Mouse (Mus musculus) olfactory bulb, adult 2 months (tissue): ENCODE measurements at regions not wholly inside any gene's neighbourhood (a gene's known extent, or its start where the extent isn't known, plus 50 kb on each side); places are given as distances from the start of the nearest gene placed in this dataset.

Experiments used
- CTCF ChIP-seq: fragments of 200-500 bp; IDR thresholded peaks from 2 replicates; pipeline ENCODE4 v1.5.1; 2012; ENCODE audit warnings: low read depth, mild to moderate bottlenecking, low read length, moderate library complexity; ENCODE audit not compliant: insufficient read depth
- POLR2A ChIP-seq: fragments of 200-500 bp; IDR thresholded peaks from 2 replicates; pipeline ENCODE4 v1.6.1; 2012; ENCODE audit warnings: mild to moderate bottlenecking, low read depth, low read length, moderate library complexity; ENCODE audit not compliant: insufficient read depth

GRCm38 (mm10) chr3:149160833-149161232, 170.5 kb upstream of the Adgrl2 start:
- no peak for TF ChIP-seq CTCF
- TF ChIP-seq POLR2A, result no peak
